Comparison of ENCODE assay signal across 9 mouse cellular contexts in the genomic region with DNA sequence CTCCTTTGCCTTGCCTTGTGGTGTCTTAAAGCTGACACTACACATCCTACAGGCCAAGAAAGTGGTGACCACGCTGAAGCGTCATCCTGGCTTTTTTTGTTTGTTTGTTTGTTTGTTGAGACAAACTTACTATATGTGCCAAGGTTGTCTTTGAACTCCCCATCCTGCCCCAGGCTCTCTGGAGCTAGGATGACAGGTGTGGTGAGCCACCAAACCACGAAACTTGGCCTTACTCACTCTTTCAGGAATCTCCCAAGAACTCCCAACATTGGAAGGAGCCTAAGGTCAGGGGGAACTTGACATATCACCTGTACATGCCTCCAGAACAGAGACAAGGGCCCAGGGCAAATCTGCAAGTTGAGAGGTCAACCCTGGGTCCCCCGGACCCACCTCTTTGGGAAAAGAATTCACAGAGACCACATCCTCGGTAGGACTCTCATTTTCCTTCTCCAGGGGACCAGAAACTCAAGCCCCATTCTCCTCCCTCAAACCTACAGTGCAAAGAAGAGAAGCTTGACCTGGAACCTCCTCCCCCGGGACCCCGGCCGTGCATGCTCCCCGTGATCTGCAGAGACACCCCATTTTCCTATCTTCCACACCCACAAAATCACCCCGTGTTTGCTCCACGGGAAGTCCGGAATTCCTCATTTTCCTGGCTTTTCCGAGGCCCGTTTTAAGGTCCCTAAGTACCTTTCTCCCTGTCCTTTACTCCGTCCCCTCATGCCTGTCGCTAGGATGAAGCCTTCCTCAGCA. TPM values are rescaled to one million over a fixed set of nuclear protein-coding genes. Genes with fewer than 3 reads are reported as not detected.
DNase-seq lines count a peak whose midpoint lies in the region; ATAC-seq and TF ChIP-seq lines count a peak whose summit lies in the region.
"Had no signal": no experiment of that assay in that cellular context is flagged by ENCODE, and none has a peak within 500 bp of the region (broad histone marks: within the 10 kb centered on the region; RNA-seq: fewer than 3 reads in every experiment).

No protein-coding gene starts in this region.

- no peak for DNase-seq in kidney, postnatal 0 days (ENCODE audit: low spot score)
- no peak for DNase-seq in kidney, adult 9 months
- no peak for DNase-seq in intestine, embryonic 14.5 days (ENCODE audit: low spot score)
- DNase-seq in gastrocnemius, postnatal 14 days: no peak
- no peak for DNase-seq in left cerebral cortex, postnatal 25 days (ENCODE audit: low spot score in 2 of 2)
- DNase-seq in frontal cortex, postnatal 14 days (ENCODE audit: low spot score in 2 of 2): no peak

- H3K4me3 ChIP-seq in kidney, postnatal 0 days (replicated peaks; ENCODE audit: low read depth, low read length): peak overlapping the region; percentile 32
- peak overlapping the region; percentile 54 for H3K4me3 ChIP-seq in embryonic facial prominence, embryonic 13.5 days
- peak overlapping the region; percentile 31 for H3K4me3 ChIP-seq in intestine, embryonic 14.5 days (ENCODE audit: low read depth, low read length)
- peak overlapping the region; percentile 6 for H3K4me3 ChIP-seq in myocyte

- no peak for TF ChIP-seq CTCF in kidney, postnatal 0 days (IDR thresholded peaks at IDR 0.05; ENCODE audit: low read depth)

- no peak for TF ChIP-seq POLR2A in myocyte (IDR thresholded peaks at IDR 0.05; ENCODE audit: insufficient read length, low read depth)

- no peaks in the 10 kb centered on the region for H3K36me3 ChIP-seq in kidney, postnatal 0 days (ENCODE audit: insufficient read depth, low read length)
- no peaks in the 10 kb centered on the region for H3K36me3 ChIP-seq in embryonic facial prominence, embryonic 13.5 days
- no peaks in the 10 kb centered on the region for H3K36me3 ChIP-seq in intestine, embryonic 14.5 days (ENCODE audit: control insufficient read depth, insufficient read depth, low read length)
- H3K36me3 ChIP-seq in myocyte (ENCODE audit: control insufficient read depth, insufficient read depth): no peaks in the 10 kb centered on the region

- H3K79me2 ChIP-seq in myocyte (ENCODE audit: control insufficient read depth, insufficient read depth): no peaks in the 10 kb centered on the region

- H3K9ac ChIP-seq in kidney, postnatal 0 days (ENCODE audit: low read depth, low read length): peak overlapping the region; percentile 65
- H3K9ac ChIP-seq in embryonic facial prominence, embryonic 13.5 days: peak overlapping the region; percentile 83
- peak overlapping the region; percentile 62 for H3K9ac ChIP-seq in intestine, embryonic 14.5 days (ENCODE audit: low read length)

- peaks cover 37% of the 10 kb centered on the region for H3K4me1 ChIP-seq in kidney, postnatal 0 days (replicated peaks; ENCODE audit: insufficient read depth, low read length)
- H3K4me1 ChIP-seq in embryonic facial prominence, embryonic 13.5 days: peaks cover 48% of the 10 kb centered on the region
- H3K4me1 ChIP-seq in intestine, embryonic 14.5 days (replicated peaks; ENCODE audit: control insufficient read depth, insufficient read depth, low read length): peaks cover 37% of the 10 kb centered on the region

- peak overlapping the region; percentile 67 for H3K4me2 ChIP-seq in kidney, postnatal 0 days (ENCODE audit: low read length)
- peak overlapping the region; percentile 81 for H3K4me2 ChIP-seq in embryonic facial prominence, embryonic 13.5 days
- H3K4me2 ChIP-seq in intestine, embryonic 14.5 days (ENCODE audit: low read length): peak overlapping the region; percentile 79
- H3K4me2 ChIP-seq in myocyte (ENCODE audit: low read depth): peak overlapping the region; percentile 76

- 28% methylated on average over 16 of the region's 16 CpGs for WGBS in kidney, postnatal 0 days
- WGBS in embryonic facial prominence, embryonic 13.5 days: 33% methylated on average over 16 of the region's 16 CpGs
- WGBS in intestine, embryonic 14.5 days: 37% methylated on average over 16 of the region's 16 CpGs

- H3K27ac ChIP-seq in kidney, postnatal 0 days: peak overlapping the region; percentile 91
- peak overlapping the region; percentile 95 for H3K27ac ChIP-seq in embryonic facial prominence, embryonic 13.5 days
- H3K27ac ChIP-seq in intestine, embryonic 14.5 days (ENCODE audit: low read depth): peak overlapping the region; percentile 85

- H3K27me3 ChIP-seq in kidney, postnatal 0 days (ENCODE audit: insufficient read depth, low read length): no peaks in the 10 kb centered on the region
- no peaks in the 10 kb centered on the region for H3K27me3 ChIP-seq in embryonic facial prominence, embryonic 13.5 days
- H3K27me3 ChIP-seq in intestine, embryonic 14.5 days (replicated peaks; ENCODE audit: control insufficient read depth, insufficient read depth, low read length): no peaks in the 10 kb centered on the region
- no peaks in the 10 kb centered on the region for H3K27me3 ChIP-seq in myocyte (ENCODE audit: control insufficient read depth, insufficient read depth, insufficient read length)

- H3ac ChIP-seq in myocyte (ENCODE audit: control insufficient read depth, insufficient read length): no peak overlapping the region

- intact Hi-C loops in gastrocnemius, postnatal 14 days (cut with DNase I; ENCODE audit: low total_unique reads): no loop called here
- intact Hi-C loops in left cerebral cortex, postnatal 25 days (cut with DNase I): no loop called here

- no peaks in the 10 kb centered on the region for H3K9me3 ChIP-seq in kidney, postnatal 0 days (replicated peaks; ENCODE audit: low read length)
- H3K9me3 ChIP-seq in embryonic facial prominence, embryonic 13.5 days: no peaks in the 10 kb centered on the region
- H3K9me3 ChIP-seq in intestine, embryonic 14.5 days (ENCODE audit: control insufficient read depth, low read length): no peaks in the 10 kb centered on the region

- ATAC-seq in kidney, postnatal 0 days (replicated peaks; ENCODE audit: low FRiP score, low read depth): no peak
- no peak for ATAC-seq in embryonic facial prominence, embryonic 13.5 days (ENCODE audit: insufficient number of reproducible peaks, insufficient read depth, low FRiP score, low TSS enrichment, low read depth)
- ATAC-seq in intestine, embryonic 14.5 days (replicated peaks; ENCODE audit: low FRiP score, low TSS enrichment, low read depth): no peak

TF ChIP-seq in myocyte, 11 proteins besides CTCF, POLR2A, EP300 and RAD21 (continues in another document):
- TF ChIP-seq CEBPB (IDR thresholded peaks at IDR 0.05; ENCODE audit: insufficient read depth, poor library complexity, severe bottlenecking): no peak
- TF ChIP-seq POLR2AphosphoS2 (IDR thresholded peaks at IDR 0.05; ENCODE audit: insufficient read length, low read depth): no peak
- TF ChIP-seq SRF (IDR thresholded peaks at IDR 0.05; ENCODE audit: control insufficient read depth, insufficient read length, low read depth): no peak
- no peak for TF ChIP-seq E2F4 (IDR thresholded peaks at IDR 0.05; ENCODE audit: insufficient read depth)
- TF ChIP-seq MAX (IDR thresholded peaks at IDR 0.05; ENCODE audit: low read depth): no peak
- TF ChIP-seq MYOD1 (IDR thresholded peaks at IDR 0.05; ENCODE audit: control insufficient read depth in 1 of 3, insufficient read length in 2 of 3, low read depth in 2 of 3): peak in 2 of 3 experiments; percentile 25 to 63
- no peak for TF ChIP-seq REST (IDR thresholded peaks at IDR 0.05; ENCODE audit: insufficient read depth, insufficient read length)
- TF ChIP-seq TCF12 (IDR thresholded peaks at IDR 0.05; ENCODE audit: insufficient read depth, poor library complexity, severe bottlenecking): no peak
- no peak for TF ChIP-seq USF1 (IDR thresholded peaks at IDR 0.05; ENCODE audit: low read depth)
- TF ChIP-seq TCF3 (IDR thresholded peaks at IDR 0.05; ENCODE audit: insufficient read length, low read depth): no peak

RNA-seq across cellular contexts. Expression of a gene that starts 2.9 kb away (rescaled TPM):
- polyA plus RNA-seq in kidney, postnatal 0 days (2015; fragmentation: Nextera tagmentation; extraction: Ambion mirVana): 3.9 and 4.8 TPM in 2 replicates
- polyA plus RNA-seq in embryonic facial prominence, embryonic 13.5 days (2015; fragmentation: Nextera tagmentation; extraction: Ambion mirVana): 5.2 and 7.8 TPM in 2 replicates
- 5.1 and 6.8 TPM in 2 replicates for polyA plus RNA-seq in intestine, embryonic 14.5 days (2014; fragmentation: Nextera tagmentation; extraction: Ambion mirVana)
- polyA plus RNA-seq in myocyte (2012; fragmentation: generic; extraction: Trizol): 12.5 TPM
- total RNA-seq in gastrocnemius, postnatal 14 days (2021): 10 to 100 TPM; 60.3 to 85.3 TPM
- total RNA-seq in left cerebral cortex, postnatal 25 days (2021): 1 to 10 TPM; 2.4 to 3.6 TPM

RNA-seq across cellular contexts. Expression of a gene that starts 15.4 kb away (rescaled TPM):
- 16.9 and 21.1 TPM in 2 replicates for polyA plus RNA-seq in kidney, postnatal 0 days (2015; fragmentation: Nextera tagmentation; extraction: Ambion mirVana)
- polyA plus RNA-seq in embryonic facial prominence, embryonic 13.5 days (2015; fragmentation: Nextera tagmentation; extraction: Ambion mirVana): 8.0 and 8.8 TPM in 2 replicates
- polyA plus RNA-seq in intestine, embryonic 14.5 days (2014; fragmentation: Nextera tagmentation; extraction: Ambion mirVana): 7.7 and 9.1 TPM in 2 replicates
- 0.40 TPM for polyA plus RNA-seq in myocyte (2012; fragmentation: generic; extraction: Trizol)
- 10 to 100 TPM; 14.1 to 16.1 TPM for total RNA-seq in gastrocnemius, postnatal 14 days (2021)
- total RNA-seq in left cerebral cortex, postnatal 25 days (2021): 1 to 10 TPM; 8.1 to 8.2 TPM

RNA-seq across cellular contexts. Expression of a gene that starts 21.1 kb away (rescaled TPM):
- polyA plus RNA-seq in kidney, postnatal 0 days (2015; fragmentation: Nextera tagmentation; extraction: Ambion mirVana): 0.17 and 0.29 TPM in 2 replicates
- 0.27 and 0.39 TPM in 2 replicates for polyA plus RNA-seq in embryonic facial prominence, embryonic 13.5 days (2015; fragmentation: Nextera tagmentation; extraction: Ambion mirVana)
- polyA plus RNA-seq in intestine, embryonic 14.5 days (2014; fragmentation: Nextera tagmentation; extraction: Ambion mirVana): 0.13 and 0.27 TPM in 2 replicates
- polyA plus RNA-seq in myocyte (2012; fragmentation: generic; extraction: Trizol): not detected
- total RNA-seq in gastrocnemius, postnatal 14 days (2021): under 1 TPM; 0.12 to 0.18 TPM
- not detected for total RNA-seq in left cerebral cortex, postnatal 25 days (2021)
- total RNA-seq: granulocyte monocyte progenitor cell, adult 5-6 weeks had no signal

RNA-seq across cellular contexts. Expression of a gene that starts 23.5 kb away (rescaled TPM):
- 0.38 TPM in 2 replicates for polyA plus RNA-seq in kidney, postnatal 0 days (2015; fragmentation: Nextera tagmentation; extraction: Ambion mirVana)
- 0.45 and 0.54 TPM in 2 replicates for polyA plus RNA-seq in embryonic facial prominence, embryonic 13.5 days (2015; fragmentation: Nextera tagmentation; extraction: Ambion mirVana)
- 7.9 and 8.3 TPM in 2 replicates for polyA plus RNA-seq in intestine, embryonic 14.5 days (2014; fragmentation: Nextera tagmentation; extraction: Ambion mirVana)
- polyA plus RNA-seq in myocyte (2012; fragmentation: generic; extraction: Trizol): 0.41 TPM
- under 1 TPM; 0.58 to 0.66 TPM for total RNA-seq in gastrocnemius, postnatal 14 days (2021)
- total RNA-seq in left cerebral cortex, postnatal 25 days (2021): under 1 TPM in 1 of 2 experiments, not detected in 1; 0.21 TPM

RNA-seq across cellular contexts. Expression of a gene that starts 25.6 kb away (rescaled TPM):
- polyA plus RNA-seq in kidney, postnatal 0 days (2015; fragmentation: Nextera tagmentation; extraction: Ambion mirVana): 0.08 and 0.26 TPM in 2 replicates
- 1.9 and 2.3 TPM in 2 replicates for polyA plus RNA-seq in embryonic facial prominence, embryonic 13.5 days (2015; fragmentation: Nextera tagmentation; extraction: Ambion mirVana)
- polyA plus RNA-seq in intestine, embryonic 14.5 days (2014; fragmentation: Nextera tagmentation; extraction: Ambion mirVana): 0.65 and 0.70 TPM in 2 replicates
- polyA plus RNA-seq in myocyte (2012; fragmentation: generic; extraction: Trizol): 3.8 TPM
- total RNA-seq in gastrocnemius, postnatal 14 days (2021): under 1 TPM in 1 of 2 experiments, not detected in 1; 0.11 TPM
- under 1 TPM in 1 of 2 experiments, not detected in 1; 0.21 TPM for total RNA-seq in left cerebral cortex, postnatal 25 days (2021)
- total RNA-seq: granulocyte monocyte progenitor cell, adult 5-6 weeks had no signal
